Mouse (Mus musculus): ENCODE measurements at regions not wholly inside any gene's neighbourhood (a gene's known extent, or its start where the extent isn't known, plus 50 kb on each side); places are given as distances from the start of the nearest gene placed in this dataset.
A peak's percentile ranks its signal among the peaks of the same experiment; 100 is the strongest.

DNA sequence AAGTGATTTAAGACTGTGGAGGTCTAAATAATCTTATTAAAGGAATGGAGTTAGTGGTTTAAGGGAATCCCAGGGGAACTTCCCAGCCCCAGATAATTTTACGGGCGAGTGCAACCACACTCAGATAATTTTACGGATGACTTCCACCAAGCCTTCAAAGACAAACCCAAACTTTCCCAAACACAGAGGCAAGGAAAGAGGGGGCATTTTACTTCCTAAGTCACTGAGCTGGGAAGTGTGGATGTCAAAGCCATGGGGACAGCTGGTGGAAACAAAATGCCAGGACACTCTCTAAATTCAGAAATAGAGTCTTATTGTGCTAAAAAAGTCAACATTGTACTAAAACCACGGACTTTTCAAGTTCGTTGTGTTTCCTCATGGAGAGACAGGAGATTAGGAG lies 227.9 kb upstream of the BB014433 start:
- DNase-seq (ENCODE audit: extremely low spot score in 1 of 2, low spot score in 1 of 2) = no peak

DNA sequence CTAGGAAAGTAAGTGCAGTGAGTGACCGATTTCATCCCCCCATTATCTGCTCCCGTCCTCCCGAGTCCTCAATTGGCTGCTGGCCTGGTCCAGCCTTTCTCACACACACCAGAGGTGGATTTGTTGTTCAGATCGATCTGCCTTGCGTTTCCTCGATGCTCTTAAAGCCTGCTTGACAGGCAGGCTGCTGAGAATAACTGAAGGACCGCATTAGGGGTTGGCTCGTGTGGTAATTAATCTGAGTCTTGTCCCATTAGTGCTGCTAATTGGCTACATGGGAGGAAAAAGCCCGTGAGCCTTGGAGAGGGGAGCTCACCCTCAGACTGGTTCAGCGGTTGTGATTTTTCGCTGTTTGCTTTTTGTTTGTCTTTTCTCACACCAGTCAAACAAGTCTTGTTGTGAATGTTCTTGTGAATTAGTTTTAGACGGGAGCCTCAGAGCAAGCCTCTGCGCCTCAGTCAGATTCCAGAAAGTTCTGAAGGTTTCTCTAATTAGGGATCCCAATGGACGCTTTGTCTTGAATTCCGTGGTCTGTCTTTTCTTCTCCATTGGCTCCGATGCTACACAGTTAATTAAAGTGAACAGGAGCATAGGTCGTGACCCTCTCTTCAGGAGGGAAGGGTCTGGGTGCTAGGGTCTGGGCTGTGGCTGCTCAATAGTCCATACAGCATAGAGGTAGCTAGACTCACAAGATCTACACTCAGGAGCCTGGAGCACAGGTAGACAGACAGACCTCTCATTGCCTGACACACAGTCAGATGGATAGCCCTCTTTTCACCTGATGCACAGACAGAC lies 226.1 kb upstream of the BB014433 start:
- DNase-seq (ENCODE audit: extremely low spot score in 1 of 2, low spot score in 1 of 2) = no peak

DNA sequence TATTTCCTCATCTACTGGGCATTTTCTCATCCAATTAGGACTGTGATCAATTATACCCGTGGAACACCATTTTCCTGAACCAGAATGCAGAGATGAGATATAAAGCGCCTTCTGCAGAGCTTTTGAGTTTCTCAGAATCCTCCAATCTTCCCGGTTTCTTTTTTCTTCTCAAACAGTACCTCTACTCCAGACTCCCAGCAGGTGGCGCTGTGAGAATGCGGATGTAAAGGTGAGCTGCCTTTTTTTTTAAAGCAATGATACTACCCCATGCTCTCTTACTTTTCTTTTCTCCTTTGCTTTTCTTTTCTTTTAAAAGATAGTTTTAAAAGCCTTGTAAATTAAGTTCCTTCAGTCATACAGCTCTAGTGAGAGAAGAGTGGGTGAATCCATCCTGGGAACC lies 224.4 kb upstream of the BB014433 start:
- peak; percentile 70 to 95 for DNase-seq (ENCODE audit: extremely low spot score in 1 of 2, low spot score in 1 of 2)

GRCm38 (mm10) chr8:15244770-15245485 lies 199.1 kb upstream of the BB014433 start:
- no peak for DNase-seq (ENCODE audit: extremely low spot score in 1 of 2, low spot score in 1 of 2)

DNA sequence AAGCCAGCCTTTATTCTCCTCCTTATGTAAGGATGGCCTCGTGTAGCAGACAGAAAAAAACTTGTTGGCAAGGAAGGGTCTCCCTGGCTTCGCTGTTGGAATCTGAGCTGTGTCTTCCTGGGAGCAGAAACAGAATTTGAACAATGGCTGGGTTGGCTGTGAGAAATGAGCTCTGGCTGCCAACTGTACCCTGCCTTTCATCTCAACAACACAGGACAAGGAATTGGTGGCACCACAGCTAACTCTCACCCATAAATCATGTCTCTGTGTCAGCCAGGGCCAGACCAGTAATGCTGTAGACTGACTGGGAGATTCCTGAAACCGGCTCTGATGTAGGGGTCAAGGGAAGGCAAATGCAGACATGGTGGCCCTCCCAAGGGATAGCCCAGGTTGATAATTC lies 189.5 kb upstream of the BB014433 start:
- no peak for DNase-seq (ENCODE audit: extremely low spot score in 1 of 2, low spot score in 1 of 2)

DNA sequence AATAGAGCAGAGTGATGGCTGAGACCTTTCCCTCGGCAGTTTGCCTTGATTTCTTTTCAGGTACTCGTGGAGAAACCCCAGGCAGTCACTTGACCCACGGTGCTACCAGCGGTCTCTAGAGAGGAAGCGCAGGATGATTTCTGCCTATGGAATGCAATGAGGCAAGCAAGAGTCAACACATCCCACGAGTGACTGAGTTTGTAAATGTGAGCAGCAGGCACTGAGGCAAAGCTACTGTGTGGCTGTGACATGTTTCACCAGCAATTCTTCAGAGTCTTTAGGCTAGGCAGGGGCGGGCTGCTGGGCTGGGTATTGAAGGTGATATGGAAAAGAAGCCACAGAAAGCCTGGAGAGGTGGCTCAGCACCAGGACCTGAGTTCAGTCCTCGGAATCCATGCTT lies 187.4 kb upstream of the BB014433 start:
- DNase-seq (ENCODE audit: extremely low spot score in 1 of 2, low spot score in 1 of 2) = no peak

GRCm38 (mm10) chr8:15230217-15230616 lies 184.3 kb upstream of the BB014433 start:
- DNase-seq (ENCODE audit: extremely low spot score in 1 of 2, low spot score in 1 of 2) = no peak

DNA sequence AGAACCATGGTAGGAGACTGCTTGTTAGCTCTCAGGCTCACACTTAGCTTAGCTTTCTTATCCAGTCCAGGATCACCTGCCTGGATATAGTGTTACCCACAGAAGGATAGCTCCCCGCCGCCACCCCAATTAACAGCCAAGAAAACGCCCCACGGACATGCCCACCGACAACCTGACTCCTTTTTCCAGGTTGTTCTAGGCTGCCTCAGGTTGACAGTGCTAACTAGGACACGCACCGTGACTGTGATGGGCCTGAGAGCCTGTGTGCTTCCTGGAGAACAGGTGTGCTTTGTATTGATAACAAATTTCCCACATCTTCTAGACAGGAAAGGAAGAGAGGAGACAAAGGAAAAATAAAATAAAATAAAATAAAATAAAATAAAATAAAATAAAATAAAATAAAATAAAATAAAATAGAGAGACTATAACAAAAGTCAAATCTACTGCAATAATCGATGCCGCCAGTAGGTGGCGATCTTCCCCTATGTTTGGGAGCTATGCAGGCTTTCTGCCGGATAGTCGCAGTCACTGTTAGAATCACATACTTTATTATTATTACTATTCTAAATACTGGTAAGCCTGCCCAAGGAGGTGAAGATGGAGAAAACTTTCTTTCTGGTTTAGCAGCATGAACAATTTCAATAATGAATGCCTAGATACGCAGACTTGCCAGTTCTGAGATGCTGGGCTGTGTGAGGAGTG lies 175.5 kb upstream of the BB014433 start:
- DNase-seq (ENCODE audit: extremely low spot score in 1 of 2, low spot score in 1 of 2) = peak; percentile 47 to 91

- no peak for DNase-seq (ENCODE audit: extremely low spot score in 1 of 2, low spot score in 1 of 2)
Observed at GRCm38 (mm10) chr8:15209856-15210521, 164.1 kb upstream of the BB014433 start.

DNA sequence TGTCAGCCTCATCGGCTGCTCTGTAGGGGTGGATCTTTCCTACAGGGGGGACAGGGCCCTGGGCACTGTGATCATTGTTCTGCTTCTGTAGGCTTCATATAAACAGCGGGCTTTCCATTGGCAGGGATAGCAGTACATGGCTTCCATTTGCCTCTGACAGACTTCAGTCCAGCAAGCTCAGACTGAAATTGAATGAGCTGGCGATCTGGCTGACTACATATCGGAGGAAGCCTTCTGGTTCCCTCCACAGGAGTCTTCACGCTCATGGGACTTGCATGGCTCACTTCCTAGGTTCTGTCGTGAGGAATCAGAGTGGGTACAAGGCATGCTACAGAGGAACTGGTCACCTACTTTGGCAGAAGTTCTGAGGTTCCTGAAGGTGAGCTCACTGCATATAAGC lies 155.7 kb upstream of the BB014433 start:
- DNase-seq (ENCODE audit: extremely low spot score in 1 of 2, low spot score in 1 of 2) = no peak

GRCm38 (mm10) chr8:15190708-15191107 lies 144.8 kb upstream of the BB014433 start:
- DNase-seq (ENCODE audit: extremely low spot score in 1 of 2, low spot score in 1 of 2) = no peak

DNA sequence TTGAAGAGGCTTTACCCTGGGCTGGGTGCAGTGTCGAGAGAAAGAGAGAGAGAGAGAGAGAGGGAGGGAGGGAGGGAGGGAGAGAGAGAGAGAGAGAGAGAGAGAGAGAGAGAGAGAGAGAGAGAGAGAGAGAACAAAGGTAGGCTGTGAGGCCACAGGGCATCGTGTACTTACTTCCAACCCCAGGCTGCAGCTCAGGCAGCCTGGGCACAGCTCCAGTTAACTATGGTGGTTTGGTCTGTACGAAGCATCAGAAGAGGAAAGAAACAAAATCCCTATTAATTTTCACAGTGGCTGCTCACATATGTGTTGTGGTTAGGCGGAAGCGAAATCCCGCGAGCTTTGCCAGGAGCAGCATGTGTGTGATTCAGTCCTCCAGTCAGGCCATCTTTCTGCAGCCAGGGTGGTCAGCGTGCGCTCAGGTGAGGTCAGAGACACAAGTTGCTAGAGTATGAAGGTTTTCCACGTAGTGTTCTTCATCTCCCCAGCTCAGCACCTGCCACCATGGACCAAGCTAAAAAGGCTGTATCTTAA lies 143.3 kb upstream of the BB014433 start:
- DNase-seq (ENCODE audit: extremely low spot score in 1 of 2, low spot score in 1 of 2) = no peak

Small RNA genes lying in the stretch of these regions (microRNA-seq; reads per million reads assigned to microRNA genes)
- gene Gm25255 (0 reads per million in 2 experiments), gene Gm25871 (0 reads per million in 2 experiments)

All from layer of hippocampus, postnatal 25 days (tissue).